Mouse (Mus musculus) erythroblast, embryonic 14.5 days (primary cell): ENCODE data around the gene C1ra. TPM values are rescaled to one million over a fixed set of nuclear protein-coding genes. Genes with fewer than 3 reads are reported as not detected.
"Not testable (repeated sequence)": the region's sequence is repeated elsewhere in the genome, so short reads cannot be mapped to it uniquely, and the experiment has no call there.

Experiments
- H3K27me3 ChIP-seq: 2 replicates; pipeline ENCODE4 v1.6.1; 2012; ENCODE audit warnings: inconsistent platforms; ENCODE audit not compliant: control insufficient read depth
- H3K36me3 ChIP-seq: 2 replicates; pipeline ENCODE4 v1.6.1; 2012; ENCODE audit warnings: mild to moderate bottlenecking, inconsistent platforms; ENCODE audit not compliant: control insufficient read depth
- H3K4me1 ChIP-seq: 2 replicates; pipeline ENCODE4 v1.6.1; 2012; ENCODE audit warnings: inconsistent platforms; ENCODE audit not compliant: control insufficient read depth
- H3K4me3 ChIP-seq: replicated peaks from 2 replicates; pipeline ENCODE3; 2012; ENCODE audit warnings: moderate library complexity, mild to moderate bottlenecking, inconsistent platforms
- H3K9me3 ChIP-seq: 2 replicates; pipeline ENCODE4 v1.6.1; 2012; ENCODE audit warnings: low read length, inconsistent platforms, mixed read lengths; ENCODE audit not compliant: control insufficient read depth
- GATA1 ChIP-seq: IDR thresholded peaks from 2 replicates; pipeline ENCODE4 v1.6.1; 2012; ENCODE audit warnings: low read length, inconsistent platforms, mixed read lengths
- TAL1 ChIP-seq: IDR thresholded peaks from 3 replicates; pipeline ENCODE4 v1.6.1; 2012; ENCODE audit warnings: low read length, inconsistent platforms, mixed read lengths
- polyA plus RNA-seq: library from polyadenylated mRNA; stranded (reverse); fragments of >175 nt; gene quantifications from 2 replicates; pipeline ENCODE4 v1.2.3, GENCODE M21; 2012

The C1ra gene
- 0.03 TPM in 2 replicates for polyA plus RNA-seq

- no peaks in the 10 kb centered on the region; the same call in 1 of the 2 replicates for H3K36me3 ChIP-seq
- no peaks in the 10 kb centered on the region for H3K4me1 ChIP-seq
- H3K4me3 ChIP-seq = no peak within 1 kb of the TSS
- no peaks in the 10 kb centered on the region for H3K27me3 ChIP-seq
- TF ChIP-seq TAL1 (no peak), GATA1 (no peak)
- no peaks in the 10 kb centered on the region for H3K9me3 ChIP-seq
Observed at GRCm38 (mm10) chr6:124512355-124512836, at the start of gene C1ra. Gene C1ra (plus strand): TSS chr6:124512405.

GRCm38 (mm10) chr6:124463881-124464291, 48.3 kb upstream of the C1ra start:
- peaks cover 20% of the 10 kb centered on the region for H3K4me1 ChIP-seq
- peaks cover 13% of the 10 kb centered on the region for H3K27me3 ChIP-seq
- H3K36me3 ChIP-seq = no peaks in the 10 kb centered on the region
- H3K4me3 ChIP-seq = peak overlapping the region; percentile 62
- H3K9me3 ChIP-seq = no peaks in the 10 kb centered on the region
- no peak for TF ChIP-seq TAL1
- no peak for TF ChIP-seq GATA1

GRCm38 (mm10) chr6:124464305-124465271, 47.6 kb upstream of the C1ra start, which contains the start of gene Clstn3:
Gene Clstn3 (minus strand): TSS chr6:124464794.
- TF ChIP-seq TAL1 (no peak), GATA1 (no peak)

DNA sequence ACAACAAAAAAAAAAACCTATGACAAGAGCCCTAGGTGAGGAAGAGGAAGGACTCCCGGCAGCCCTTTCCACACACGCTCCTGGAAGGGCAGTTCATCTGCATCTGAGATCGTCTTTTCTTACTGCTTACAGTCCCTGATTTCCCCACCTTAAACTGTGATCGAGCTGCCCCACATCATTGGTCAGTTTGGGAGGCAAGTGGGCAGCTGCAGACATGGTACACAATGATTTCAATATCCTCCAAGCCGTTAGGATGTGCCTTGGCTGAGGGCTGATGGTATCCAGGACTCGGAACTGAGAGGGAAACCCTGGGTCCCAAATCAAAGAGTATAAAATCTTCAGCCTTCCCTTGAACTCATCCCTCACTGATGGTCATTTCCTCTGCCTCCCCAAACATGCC, 46.9 kb upstream of the C1ra start:
- Histone ChIP-seq H3K27me3 (peaks cover 13% of the 10 kb centered on the region), H3K36me3 (no peaks in the 10 kb centered on the region), H3K4me1 (peaks cover 24% of the 10 kb centered on the region), H3K9me3 (no peaks in the 10 kb centered on the region), H3K4me3 (peak overlapping the region; percentile 62)
- TF ChIP-seq TAL1 = no peak

More at GRCm38 (mm10) chr6:124464305-124465271, 47.6 kb upstream of the C1ra start, which contains the start of gene Clstn3:
- Histone ChIP-seq H3K4me1 (peaks cover 20% of the 10 kb centered on the region), H3K27me3 (peaks cover 13% of the 10 kb centered on the region), H3K9me3 (no peaks in the 10 kb centered on the region), H3K36me3 (no peaks in the 10 kb centered on the region), H3K4me3 (peak within 1 kb of the TSS; percentile 62)

GRCm38 (mm10) chr6:124465729-124466128, 46.5 kb upstream of the C1ra start:
- H3K4me3 ChIP-seq = no peak overlapping the region
- H3K4me1 ChIP-seq = peaks cover 28% of the 10 kb centered on the region
- no peaks in the 10 kb centered on the region for H3K9me3 ChIP-seq
- no peaks in the 10 kb centered on the region for H3K36me3 ChIP-seq
- no peak for TF ChIP-seq TAL1
- TF ChIP-seq GATA1 = no peak
- H3K27me3 ChIP-seq = peaks cover 13% of the 10 kb centered on the region

- Histone ChIP-seq H3K27me3 (no peaks in the 10 kb centered on the region), H3K4me3 (no peak overlapping the region), H3K4me1 (peaks cover 43% of the 10 kb centered on the region), H3K9me3 (no peaks in the 10 kb centered on the region), H3K36me3 (no peaks in the 10 kb centered on the region)
- TF ChIP-seq GATA1 (no peak), TAL1 (no peak)
Observed at GRCm38 (mm10) chr6:124471121-124471520, 41.1 kb upstream of the C1ra start.

DNA sequence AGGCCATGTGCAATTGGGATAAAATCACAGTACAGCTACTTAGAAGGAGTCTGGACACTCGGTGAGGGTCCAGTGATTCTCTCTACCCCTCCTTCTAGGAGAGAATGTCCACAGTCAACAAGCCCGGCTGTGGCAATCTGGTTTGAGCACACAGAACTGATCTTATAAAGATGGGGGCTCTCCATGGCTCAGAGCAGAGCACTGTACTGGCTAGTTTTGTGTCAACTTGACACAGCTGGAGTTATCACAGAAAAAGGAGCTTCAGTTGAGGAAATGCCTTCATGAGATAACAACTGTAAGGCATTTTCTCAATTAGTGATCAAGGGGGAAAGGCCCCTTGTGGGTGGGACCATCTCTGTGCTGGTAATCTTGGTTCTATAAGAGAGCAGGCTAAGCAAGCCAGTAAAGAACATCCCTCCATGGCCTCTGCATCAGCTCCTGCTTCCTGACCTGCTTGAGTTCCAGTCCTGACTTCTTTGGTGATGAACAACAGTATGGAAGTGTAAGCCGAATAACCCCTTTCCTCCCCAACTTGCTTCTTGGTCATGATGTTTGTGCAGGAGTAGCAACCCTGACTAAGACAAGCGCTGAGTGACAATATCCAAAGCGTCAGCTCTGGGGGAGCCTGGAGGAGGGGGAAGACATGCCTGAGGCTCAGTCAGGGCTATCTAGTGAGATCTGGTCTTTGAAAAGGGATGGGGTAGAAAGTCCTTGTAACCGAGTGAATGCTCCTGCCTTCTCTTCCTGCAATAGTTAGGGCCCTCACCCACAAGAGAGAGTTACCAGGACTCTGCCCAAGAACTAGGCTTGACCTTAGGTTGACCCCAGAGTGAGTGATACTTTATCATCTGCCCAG, 40.2 kb upstream of the C1ra start:
- Histone ChIP-seq H3K4me1 (peaks cover 43% of the 10 kb centered on the region), H3K4me3 (peak overlapping the region; percentile 44)
- H3K36me3 ChIP-seq = not testable (repeated sequence)

GRCm38 (mm10) chr6:124472801-124473200, 39.4 kb upstream of the C1ra start:
- peak overlapping the region; percentile 44 for H3K4me3 ChIP-seq
- TF ChIP-seq TAL1 (no peak), GATA1 (no peak)
- H3K9me3 ChIP-seq = no peaks in the 10 kb centered on the region

More for the DNA sequence above, 40.2 kb upstream of the C1ra start:
- not testable (repeated sequence) for H3K9me3 ChIP-seq, H3K27me3 ChIP-seq

GRCm38 (mm10) chr6:124474621-124475020, 37.6 kb upstream of the C1ra start:
- no peaks in the 10 kb centered on the region for H3K27me3 ChIP-seq
- peak overlapping the region; percentile 29 for H3K4me3 ChIP-seq
- H3K4me1 ChIP-seq = peaks cover 63% of the 10 kb centered on the region
- no peak for TF ChIP-seq GATA1
- TF ChIP-seq TAL1 = no peak
- H3K36me3 ChIP-seq = no peaks in the 10 kb centered on the region
- no peaks in the 10 kb centered on the region for H3K9me3 ChIP-seq

More at GRCm38 (mm10) chr6:124472801-124473200, 39.4 kb upstream of the C1ra start:
- no peaks in the 10 kb centered on the region for H3K27me3 ChIP-seq
- H3K36me3 ChIP-seq = no peaks in the 10 kb centered on the region
- peaks cover 45% of the 10 kb centered on the region for H3K4me1 ChIP-seq

- not testable (repeated sequence) for H3K4me3 ChIP-seq
- H3K4me1 ChIP-seq = peaks cover 58% of the 10 kb centered on the region
Observed at GRCm38 (mm10) chr6:124475335-124476075, 36.7 kb upstream of the C1ra start.

More at GRCm38 (mm10) chr6:124475335-124476075, 36.7 kb upstream of the C1ra start:
- not testable (repeated sequence) for H3K36me3 ChIP-seq, H3K27me3 ChIP-seq, H3K9me3 ChIP-seq
